Mouse (Mus musculus) heart, adult 2 months (tissue): ENCODE measurements around the gene Glis2. TPM values are rescaled to one million over a fixed set of nuclear protein-coding genes. Genes with fewer than 3 reads are reported as not detected.
A peak's percentile ranks its signal among the peaks of the same experiment; 100 is the strongest.

Source experiments
- DNase-seq, 2 experiments: peaks; one replicate each; pipeline ENCODE4 v3.0.0; 2021
- H3K27ac ChIP-seq: fragments of 200-600 bp; 2 replicates; pipeline ENCODE4 v1.8.1; 2022
- H3K27me3 ChIP-seq: fragments of 200-500 bp; 2 replicates; pipeline ENCODE4 v1.6.1; 2012; ENCODE audit warnings: mild to moderate bottlenecking, low read length, inconsistent platforms, mixed read lengths; ENCODE audit not compliant: control insufficient read depth, insufficient read depth
- H3K36me3 ChIP-seq: fragments of 200-500 bp; 2 replicates; pipeline ENCODE4 v1.6.1; 2012; ENCODE audit warnings: low read length, inconsistent platforms; ENCODE audit not compliant: control insufficient read depth, insufficient read depth
- H3K4me1 ChIP-seq: fragments of 200-500 bp; 2 replicates; pipeline ENCODE4 v1.6.1; 2011; ENCODE audit warnings: low read length; ENCODE audit not compliant: control insufficient read depth, insufficient read depth
- H3K4me3 ChIP-seq: fragments of 200-600 bp; 2 replicates; pipeline ENCODE4 v1.8.1; 2022
- H3K79me2 ChIP-seq: fragments of 200-500 bp; replicated peaks from 2 replicates; pipeline ENCODE4 v1.6.1; 2012; ENCODE audit warnings: mild to moderate bottlenecking, inconsistent platforms, low read length, moderate library complexity, mixed read lengths; ENCODE audit not compliant: control insufficient read depth, insufficient read depth
- H3K9ac ChIP-seq: fragments of 200-500 bp; 2 replicates; pipeline ENCODE4 v1.6.1; 2012; ENCODE audit warnings: low read depth, mild to moderate bottlenecking, control low read depth, inconsistent platforms, low read length, mixed read lengths
- CTCF ChIP-seq: fragments of 200-600 bp; IDR thresholded peaks from 2 replicates; pipeline ENCODE4 v1.8.1; 2022; ENCODE audit warnings: antibody characterized with exemption, mild to moderate bottlenecking, moderate library complexity
- EP300 ChIP-seq: fragments of 200-500 bp; IDR thresholded peaks from 2 replicates; pipeline ENCODE4 v1.6.1; 2011; ENCODE audit warnings: low read depth, low read length, control low read depth; ENCODE audit not compliant: insufficient read depth
- POLR2A ChIP-seq: fragments of 200-500 bp; IDR thresholded peaks from 2 replicates; pipeline ENCODE4 v1.6.1; 2011; ENCODE audit warnings: mild to moderate bottlenecking, low read depth, low read length, control low read depth; ENCODE audit not compliant: insufficient read depth
- WGBS: fragments of 180-500 bp; shearing (Covaris S2); methylation state at CpG from one replicate; pipeline ENCODE4 v1.1.7; 2018; 5-methylcytosine and 5-hydroxymethylcytosine counted together
- intact Hi-C: fragments of 180-260 bp; cut with DNase I; formaldehyde crosslinking; loops from one replicate; pipeline ENCODE4 v1.15.1; 2025
- long read RNA-seq: library from polyadenylated mRNA; stranded (forward); transcript quantifications from one replicate; pipeline ENCODE4 v2.0.0, GENCODE M21; 2021
- polyA plus RNA-seq: library from polyadenylated mRNA; depleted of rRNA; stranded (reverse); fragments of >200 nt; gene quantifications from 2 replicates; pipeline ENCODE4 v1.2.3, GENCODE M21; 2012; rRNA removed
- total RNA-seq, 2 experiments: library from RNA; stranded (reverse); gene quantifications; 2 replicates each; pipeline ENCODE4 v1.2.3; 2021

Gene Glis2
- total RNA-seq: 10 to 100 TPM; 10.0 to 11.1 TPM
- 17.3 and 23.8 TPM in 2 replicates for polyA plus RNA-seq
- long read RNA-seq, partial matches to known transcripts: 3 of 7 reads
- long read RNA-seq, other reads (novel, unspliced or antisense): 2 of 7 reads

DNA sequence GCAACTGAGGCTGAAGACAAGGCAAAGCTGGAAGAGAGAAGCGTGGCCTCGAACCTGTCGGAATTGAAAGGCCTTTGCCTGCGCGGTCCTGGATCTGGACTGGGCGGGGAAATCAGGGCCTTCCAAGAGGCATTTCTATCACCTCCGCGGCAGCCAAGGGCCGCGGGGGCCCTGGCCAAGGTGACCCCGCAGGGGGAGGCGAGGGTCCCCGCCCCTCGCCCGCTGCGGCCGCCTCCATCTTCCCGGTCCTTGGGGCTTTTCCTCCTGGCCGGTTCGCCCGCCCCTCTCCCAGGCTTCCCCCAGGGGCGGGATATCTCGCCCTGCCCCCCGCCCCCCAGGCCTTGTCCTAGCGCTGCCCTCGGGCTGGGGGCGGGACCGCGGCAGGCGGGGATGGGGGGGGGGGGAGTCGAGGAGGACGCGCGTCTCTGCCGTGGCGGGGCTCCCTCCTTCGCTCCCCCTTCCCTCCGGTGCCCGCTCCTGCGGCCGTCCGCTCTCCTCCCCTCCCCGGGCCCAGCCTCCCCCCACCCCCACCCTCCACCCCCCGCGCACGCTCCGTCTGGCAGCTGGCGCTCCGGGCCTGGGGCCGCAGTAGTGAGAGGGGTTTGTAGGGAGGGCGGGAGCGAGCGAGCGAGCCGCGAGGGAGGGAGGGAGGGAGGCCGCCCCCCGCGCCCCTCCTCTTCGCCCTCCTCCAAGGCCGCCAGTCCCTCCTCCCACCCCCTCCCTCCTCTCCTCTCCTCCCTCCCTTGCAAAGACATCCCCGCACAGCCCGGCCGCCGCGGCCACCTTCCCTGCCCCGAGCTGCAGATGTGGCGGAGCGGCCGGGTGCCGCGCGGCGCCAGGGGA lies at the start of gene Glis2:
Gene Glis2 (plus strand): TSS at position 743 of the 843 bp plus-strand sequence.
- intact Hi-C loops: loop anchor here (1.0 to 2.0 kb wide), 3 partner anchors 8 to 35 kb away; partner anchors contain the start of gene Tfap4
- under 1% methylated on average over 36 of the region's 74 CpGs for WGBS
- H3K36me3 ChIP-seq: no peaks in the 10 kb centered on the region; the same call in 1 of the 2 replicates
- peak within 1 kb of the TSS; percentile 84 for H3K27ac ChIP-seq
- no peaks in the 10 kb centered on the region for H3K27me3 ChIP-seq
- H3K9ac ChIP-seq: peak within 1 kb of the TSS; percentile 88
- H3K4me3 ChIP-seq: peak within 1 kb of the TSS; percentile 75
- H3K4me1 ChIP-seq: peaks cover 2% of the 10 kb centered on the region
- TF ChIP-seq POLR2A (peak; percentile 28; the same call in 1 of the 2 replicates), EP300 (no peak)
- DNase-seq: peak; percentile 77 to 83
- H3K79me2 ChIP-seq: no peaks in the 10 kb centered on the region

DNA sequence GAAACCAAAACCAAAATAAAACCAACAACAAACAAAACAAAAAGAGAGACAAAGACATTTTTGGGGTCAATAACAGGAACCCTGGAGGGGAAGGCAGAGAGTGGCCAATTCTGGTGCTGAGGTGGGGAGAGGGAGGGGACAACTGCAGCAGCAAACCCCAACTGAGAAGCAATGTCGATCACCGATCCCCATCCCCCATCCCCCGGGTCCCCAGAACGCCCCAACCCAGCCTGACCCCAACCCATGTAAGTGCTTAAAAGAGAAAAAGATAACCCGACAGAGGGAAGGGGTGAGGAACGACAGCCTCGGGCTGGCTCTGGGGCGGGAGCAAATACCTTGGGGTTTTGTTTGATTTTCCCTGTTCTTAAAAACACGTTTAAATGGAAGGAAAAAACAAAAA lies 49.7 kb upstream of the Glis2 start:
- intact Hi-C loops: loop anchor here (5.0 kb wide), 1 partner anchor 123 kb away; the partner anchor contains the start of gene Adcy9
- H3K4me1 ChIP-seq: peaks cover 2% of the 10 kb centered on the region
- H3K9ac ChIP-seq: no peak overlapping the region
- DNase-seq: no peak
- no peaks in the 10 kb centered on the region; the same call in 1 of the 2 replicates for H3K79me2 ChIP-seq
- H3K27me3 ChIP-seq: no peaks in the 10 kb centered on the region
- H3K27ac ChIP-seq: no peak overlapping the region
- 73% methylated on average over 9 of the region's 9 CpGs for WGBS
- TF ChIP-seq POLR2A: no peak
- no peak for TF ChIP-seq CTCF
- no peak for TF ChIP-seq EP300
- no peaks in the 10 kb centered on the region for H3K36me3 ChIP-seq
- no peak overlapping the region for H3K4me3 ChIP-seq

GRCm38 (mm10) chr16:4546838-4547237 lies 47.7 kb upstream of the Glis2 start:
- Histone ChIP-seq H3K79me2 (no peaks in the 10 kb centered on the region; the same call in 1 of the 2 replicates), H3K27ac (no peak overlapping the region), H3K4me3 (no peak overlapping the region), H3K36me3 (no peaks in the 10 kb centered on the region), H3K4me1 (peaks cover 2% of the 10 kb centered on the region), H3K9ac (no peak overlapping the region), H3K27me3 (no peaks in the 10 kb centered on the region)
- 90% methylated on average over 8 of the region's 8 CpGs for WGBS
- intact Hi-C loops: no loop called here
- TF ChIP-seq EP300 (no peak), CTCF (no peak), POLR2A (no peak)
- DNase-seq: no peak

- DNase-seq: no peak
- no peaks in the 10 kb centered on the region for H3K36me3 ChIP-seq
- TF ChIP-seq CTCF (no peak), POLR2A (no peak), EP300 (no peak)
- H3K4me3 ChIP-seq: no peak overlapping the region
- intact Hi-C loops: no loop called here
- no peak overlapping the region for H3K9ac ChIP-seq
- H3K79me2 ChIP-seq: no peaks in the 10 kb centered on the region; the same call in 1 of the 2 replicates
- H3K27me3 ChIP-seq: no peaks in the 10 kb centered on the region
- H3K4me1 ChIP-seq: peaks cover 2% of the 10 kb centered on the region; the same call in 1 of the 2 replicates
- H3K27ac ChIP-seq: no peak overlapping the region
- 96% methylated on average over 5 of the region's 5 CpGs for WGBS
Observed at GRCm38 (mm10) chr16:4547611-4548010, 46.9 kb upstream of the Glis2 start.

- Histone ChIP-seq H3K27ac (no peak overlapping the region), H3K4me1 (peaks cover 2% of the 10 kb centered on the region; the same call in 1 of the 2 replicates), H3K79me2 (no peaks in the 10 kb centered on the region; the same call in 1 of the 2 replicates), H3K9ac (no peak overlapping the region), H3K4me3 (no peak overlapping the region), H3K27me3 (no peaks in the 10 kb centered on the region), H3K36me3 (no peaks in the 10 kb centered on the region)
- 93% methylated on average over 18 of the region's 18 CpGs for WGBS
- no peak for DNase-seq
- no peak for TF ChIP-seq POLR2A
- TF ChIP-seq CTCF: peak; percentile 19; the same call in 1 of the 2 replicates
- no peak for TF ChIP-seq EP300
- intact Hi-C loops: no loop called here
Observed at GRCm38 (mm10) chr16:4548953-4549688, 45.4 kb upstream of the Glis2 start.
